Mouse (Mus musculus) gastrocnemius, postnatal 14 days (tissue): ENCODE measurements around the gene Rbmx. TPM values are rescaled to one million over a fixed set of nuclear protein-coding genes. Genes with fewer than 3 reads are reported as not detected.

ENCODE experiments used
- DNase-seq: peaks from one replicate; pipeline ENCODE4 v3.0.0; 2021; ENCODE audit warnings: mixed read lengths
- intact Hi-C: fragments of 180-260 bp; cut with DNase I; formaldehyde crosslinking; loops from one replicate; pipeline ENCODE4 v1.15.1; 2025; ENCODE audit warnings: low total_unique reads
- total RNA-seq, 2 experiments: library from RNA; stranded (reverse); gene quantifications; 2 replicates each; pipeline ENCODE4 v1.2.3; 2021

Rbmx gene
- total RNA-seq, 2 experiments from 2014 or later = 22.2 to 22.7 TPM

DNA sequence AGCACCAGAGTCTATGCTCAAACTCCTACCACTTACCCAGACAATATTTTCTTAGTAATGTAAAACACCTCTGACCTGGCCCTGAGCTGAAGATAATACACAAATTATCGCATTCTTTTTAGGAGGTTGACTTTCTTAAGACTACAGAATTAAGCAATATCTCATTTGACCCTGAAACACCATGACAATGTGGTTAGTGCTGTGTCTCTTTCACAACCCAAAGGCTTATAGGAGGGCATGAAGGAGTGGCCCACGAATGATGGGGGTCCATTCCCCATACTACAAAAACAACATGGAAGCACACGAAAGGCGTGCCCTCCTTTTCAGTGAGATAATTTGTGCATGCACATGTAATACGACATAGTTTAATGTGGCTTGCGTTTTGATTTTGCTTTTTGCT lies 57.5 kb downstream of the Rbmx start:
- no peak for DNase-seq
- intact Hi-C loops = no loop called here

Other genes with a start within 250 kb of the Rbmx start
- gene Cd40lg, start 180.9 kb downstream of the Rbmx start, total RNA-seq = not detected
- 10 to 100 TPM; 70.0 to 71.3 TPM for gene Arhgef6, start 54.3 kb downstream of the Rbmx start, total RNA-seq
- not detected for gene Gm364, start 16.1 kb upstream of the Rbmx start, total RNA-seq
- gene Gpr101, start 110.7 kb upstream of the Rbmx start, total RNA-seq = not detected